Mouse (Mus musculus) heart, embryonic 16.5 days (tissue): ENCODE measurements around the gene Dtx1. TPM values are rescaled to one million over a fixed set of nuclear protein-coding genes. Genes with fewer than 3 reads are reported as not detected.

Experiments used
- ATAC-seq: fragments of 200-750 bp; cut with Nextera tagmentation; replicated peaks from 2 replicates; pipeline ENCODE4 v1.8.0; 2017; ENCODE audit warnings: moderate number of reproducible peaks; ENCODE audit not compliant: insufficient read depth, low FRiP score; ENCODE audit errors: extremely low read depth
- H3K27ac ChIP-seq: fragments of 300-500 bp; sonication (generic); 2 replicates; pipeline ENCODE4 v1.5.1; 2014; ENCODE audit warnings: mild to moderate bottlenecking, low read length, control low read depth, moderate library complexity
- H3K27me3 ChIP-seq: fragments of 300-500 bp; sonication (generic); 2 replicates; pipeline ENCODE4 v1.6.1; 2014; ENCODE audit warnings: low read length, mixed read lengths; ENCODE audit not compliant: control insufficient read depth, insufficient read depth
- H3K36me3 ChIP-seq: fragments of 300-500 bp; sonication (generic); 2 replicates; pipeline ENCODE4 v1.6.1; 2014; ENCODE audit not compliant: control insufficient read depth, insufficient read depth
- H3K4me1 ChIP-seq: fragments of 300-500 bp; sonication (generic); 2 replicates; pipeline ENCODE4 v1.6.1; 2014; ENCODE audit warnings: low read length, mixed read lengths; ENCODE audit not compliant: control insufficient read depth, insufficient read depth
- H3K4me2 ChIP-seq: fragments of 300-500 bp; sonication (generic); 2 replicates; pipeline ENCODE4 v1.6.1; 2014; ENCODE audit warnings: low read depth, mild to moderate bottlenecking, control low read depth, low read length
- H3K4me3 ChIP-seq: fragments of 300-500 bp; sonication (generic); 2 replicates; pipeline ENCODE4 v1.5.1; 2014; ENCODE audit warnings: mild to moderate bottlenecking, control low read depth, low read length
- H3K9ac ChIP-seq: fragments of 300-500 bp; sonication (generic); 2 replicates; pipeline ENCODE4 v1.6.1; 2014; ENCODE audit warnings: low read length, control low read depth
- H3K9me3 ChIP-seq: fragments of 300-500 bp; sonication (generic); replicated peaks from 2 replicates; pipeline ENCODE4 v1.6.1; 2016; ENCODE audit warnings: low read length; ENCODE audit not compliant: control insufficient read depth
- WGBS: fragments of 180-500 bp; shearing (Covaris S2); extraction: QIAGEN DNeasy Blood & Tissue Kit; methylation state at CpG from one replicate; pipeline ENCODE4 v1.1.7; 2014; 5-methylcytosine and 5-hydroxymethylcytosine counted together
- polyA plus RNA-seq: library from polyadenylated mRNA; unstranded; fragments of >200 nt; fragmentation: Nextera tagmentation; extraction: Ambion mirVana; gene quantifications from 2 replicates; pipeline ENCODE4 v1.2.1, GENCODE M21; 2015

Dtx1 gene
- 6.7 and 11.2 TPM in 2 replicates for polyA plus RNA-seq

DNA sequence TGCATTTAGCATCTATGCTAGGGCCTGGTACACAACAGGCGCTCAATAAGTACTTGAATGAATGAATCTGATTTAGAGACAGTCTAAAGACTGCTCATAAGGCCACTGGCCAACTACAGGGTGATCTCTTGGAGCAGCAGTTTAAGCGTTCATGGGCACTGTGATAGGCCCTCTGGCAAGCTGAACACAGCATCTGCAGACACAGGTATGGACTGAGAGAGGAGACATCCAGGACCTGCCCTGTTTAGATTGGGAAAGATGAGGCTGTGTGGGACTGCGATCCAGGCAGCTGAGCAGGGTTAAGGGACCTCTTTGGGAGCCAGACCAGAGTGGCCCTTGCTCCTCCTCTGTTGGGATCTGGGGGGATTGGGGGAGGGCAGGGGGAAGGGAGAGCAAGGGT is at the start of gene Dtx1:
Dtx1 (minus strand) TSS at position 101 of the 400 bp plus-strand sequence.
- peak within 1 kb of the TSS; percentile 57 for H3K9ac ChIP-seq
- H3K27ac ChIP-seq, result no peak within 1 kb of the TSS
- peak within 1 kb of the TSS; percentile 52 for H3K4me3 ChIP-seq
- no peak for ATAC-seq
- no peaks in the 10 kb centered on the region for H3K9me3 ChIP-seq
- H3K27me3 ChIP-seq, result peaks cover 74% of the 10 kb centered on the region
- H3K36me3 ChIP-seq, result no peaks in the 10 kb centered on the region
- H3K4me2 ChIP-seq, result peak within 1 kb of the TSS; percentile 66
- H3K4me1 ChIP-seq, result peaks cover 8% of the 10 kb centered on the region
- 53% methylated on average over 3 of the region's 3 CpGs for WGBS

DNA sequence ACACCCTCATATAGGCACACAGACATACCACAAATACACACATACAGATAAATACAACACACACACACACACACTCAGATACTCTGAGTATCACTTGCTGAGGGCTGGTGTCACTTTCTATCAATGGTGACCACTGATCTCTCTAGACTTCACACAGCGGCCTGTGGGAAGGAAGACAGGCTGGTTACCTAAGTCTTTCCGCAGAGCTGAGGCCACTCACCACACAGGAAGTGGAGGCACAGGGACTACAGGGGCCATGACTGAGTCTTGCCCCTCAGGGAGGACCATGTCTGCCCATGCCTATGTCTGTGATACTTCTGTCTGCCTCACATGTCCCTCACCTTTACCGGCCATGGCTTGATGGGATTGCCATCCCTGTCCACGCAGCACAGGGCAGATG is 42.5 kb upstream of the Dtx1 start:
- no peaks in the 10 kb centered on the region for H3K9me3 ChIP-seq
- H3K4me3 ChIP-seq, result no peak overlapping the region
- ATAC-seq, result no peak
- no peaks in the 10 kb centered on the region for H3K27me3 ChIP-seq
- H3K36me3 ChIP-seq, result no peaks in the 10 kb centered on the region
- WGBS, result 80% methylated on average over 4 of the region's 4 CpGs
- no peak overlapping the region for H3K9ac ChIP-seq
- H3K4me2 ChIP-seq, result no peak overlapping the region
- no peak overlapping the region for H3K27ac ChIP-seq
- no peaks in the 10 kb centered on the region for H3K4me1 ChIP-seq

DNA sequence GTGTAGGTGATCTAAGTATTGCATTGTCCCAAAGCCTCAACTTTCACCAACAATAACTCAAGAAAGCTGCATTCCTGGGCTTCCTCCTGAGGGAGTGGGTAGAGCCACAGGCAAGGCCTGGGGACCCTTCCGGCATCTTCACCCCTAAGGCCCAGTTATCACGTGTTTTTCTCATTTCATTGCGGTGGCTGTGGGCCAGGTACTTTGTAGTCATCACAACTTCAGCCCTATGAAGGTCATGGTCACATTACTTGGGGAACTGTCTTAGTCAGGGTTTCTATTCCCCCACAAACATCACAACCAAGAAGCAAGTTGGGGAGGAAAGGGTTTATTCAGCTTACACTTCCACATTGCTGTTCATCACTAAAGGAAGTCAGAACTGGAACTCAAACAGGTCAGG is 41.1 kb upstream of the Dtx1 start:
- no peak overlapping the region for H3K9ac ChIP-seq
- 58% methylated on average over 3 of the region's 3 CpGs for WGBS
- no peak for ATAC-seq

DNA sequence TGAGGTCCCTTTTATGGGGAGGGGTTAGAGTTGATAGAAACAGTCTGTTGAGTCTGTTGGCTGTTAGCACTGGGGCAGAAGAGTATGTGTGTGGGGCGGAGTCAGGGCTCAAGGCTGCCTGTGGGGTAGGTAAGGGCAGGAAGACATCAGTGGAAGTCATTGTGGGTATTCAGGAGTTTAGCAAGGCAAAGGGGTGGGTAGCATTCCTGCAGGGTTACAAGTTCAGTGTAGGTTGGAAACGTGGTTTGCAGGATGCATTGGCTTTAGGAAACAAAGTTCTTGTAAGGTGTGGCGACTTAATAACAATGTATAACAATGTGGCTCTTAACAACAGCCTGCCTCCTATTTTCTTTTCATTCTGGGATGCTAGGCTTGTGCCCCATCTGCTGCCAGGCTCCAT is 39.5 kb upstream of the Dtx1 start:
- Histone ChIP-seq H3K9ac (no peak overlapping the region), H3K9me3 (no peaks in the 10 kb centered on the region), H3K36me3 (no peaks in the 10 kb centered on the region), H3K27me3 (0 out of 2 replicates have a peak, but pooled peaks cover 2% of the 10 kb centered on the region), H3K4me2 (no peak overlapping the region), H3K27ac (no peak overlapping the region), H3K4me1 (no peaks in the 10 kb centered on the region), H3K4me3 (no peak overlapping the region)
- 75% methylated on average over 3 of the region's 3 CpGs for WGBS
- ATAC-seq, result no peak

More for the DNA sequence above, 41.1 kb upstream of the Dtx1 start:
- Histone ChIP-seq H3K4me1 (no peaks in the 10 kb centered on the region), H3K27me3 (0 out of 2 replicates have a peak, but pooled peaks cover 1% of the 10 kb centered on the region), H3K4me2 (no peak overlapping the region), H3K27ac (no peak overlapping the region), H3K4me3 (no peak overlapping the region), H3K36me3 (no peaks in the 10 kb centered on the region), H3K9me3 (no peaks in the 10 kb centered on the region)

DNA sequence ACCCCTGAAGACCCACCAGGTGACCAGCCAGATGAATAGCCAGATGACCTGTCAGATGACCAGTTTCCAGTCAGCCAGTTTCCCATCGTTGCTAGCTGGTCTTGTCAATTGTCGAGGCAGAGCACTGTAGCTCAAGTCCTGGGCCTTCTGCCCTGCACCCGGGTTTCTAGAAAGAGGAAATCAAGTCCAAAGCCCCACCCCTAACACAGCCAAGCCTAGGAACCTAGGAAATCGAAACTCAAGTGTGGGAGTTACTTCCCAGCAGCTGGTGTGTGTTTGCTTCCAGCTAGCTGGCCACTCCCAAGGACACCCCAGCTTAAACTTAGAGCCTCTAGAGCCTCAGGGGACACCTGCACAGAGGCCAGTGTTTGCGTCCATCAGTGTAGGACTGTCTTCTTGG is 38.0 kb upstream of the Dtx1 start, which contains the start of gene Oas2:
Oas2 (minus strand) TSS at position 166 of the 400 bp plus-strand sequence.
- 0 out of 2 replicates have a peak, but pooled peaks cover 2% of the 10 kb centered on the region for H3K27me3 ChIP-seq
- H3K9ac ChIP-seq, result no peak within 1 kb of the TSS
- H3K36me3 ChIP-seq, result no peaks in the 10 kb centered on the region
- no peak within 1 kb of the TSS for H3K4me3 ChIP-seq
- no peak for ATAC-seq
- WGBS, result 46% methylated on average over 5 of the region's 5 CpGs
- no peak within 1 kb of the TSS for H3K4me2 ChIP-seq
- H3K4me1 ChIP-seq, result no peaks in the 10 kb centered on the region
- no peaks in the 10 kb centered on the region for H3K9me3 ChIP-seq
- H3K27ac ChIP-seq, result no peak within 1 kb of the TSS

DNA sequence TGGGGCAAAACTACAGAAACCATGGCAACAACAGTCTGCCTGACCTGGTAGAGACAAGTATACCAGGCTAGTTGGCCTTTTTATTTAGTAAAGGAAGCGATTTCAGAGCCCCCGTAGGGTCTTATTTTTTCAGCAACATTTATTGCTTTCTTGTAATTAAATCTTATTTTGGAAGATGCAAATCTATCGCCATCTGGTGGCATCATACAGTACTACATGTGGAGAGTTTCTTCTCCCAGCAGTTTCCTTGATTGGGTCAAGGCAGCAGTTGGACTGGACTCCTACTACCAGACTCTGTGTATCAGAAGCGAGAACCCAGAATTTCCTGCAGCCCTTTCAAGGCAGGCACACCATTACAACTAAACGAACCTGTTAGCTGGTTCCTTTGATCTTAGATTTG is 34.7 kb upstream of the Dtx1 start:
- Histone ChIP-seq H3K36me3 (no peaks in the 10 kb centered on the region), H3K9ac (no peak overlapping the region), H3K9me3 (no peaks in the 10 kb centered on the region), H3K4me3 (no peak overlapping the region), H3K4me2 (no peak overlapping the region), H3K27me3 (peaks cover 4% of the 10 kb centered on the region; the same call in 1 of the 2 replicates), H3K4me1 (no peaks in the 10 kb centered on the region), H3K27ac (no peak overlapping the region)
- WGBS, result 9% methylated on average over 5 of the region's 5 CpGs
- no peak for ATAC-seq

DNA sequence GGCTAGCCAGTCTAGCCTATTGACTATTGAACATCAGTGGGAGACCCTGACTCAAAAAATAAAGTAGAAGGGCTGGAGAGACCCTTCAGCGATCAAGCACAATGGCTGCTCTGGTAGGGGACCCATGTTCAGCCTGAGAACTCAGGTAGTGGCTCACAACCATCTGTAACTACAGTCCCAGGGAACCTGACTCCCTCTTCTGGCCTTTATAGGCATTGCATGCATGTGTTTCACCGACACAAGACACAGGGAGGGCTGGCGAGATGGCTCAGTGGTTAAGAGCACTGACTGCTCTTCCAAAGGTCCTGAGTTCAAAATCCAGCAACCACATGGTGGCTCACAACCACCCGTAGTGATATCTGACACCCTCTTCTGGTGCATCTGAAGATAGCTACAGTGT is 30.4 kb upstream of the Dtx1 start:
- no peak for ATAC-seq
- Histone ChIP-seq H3K36me3 (no peaks in the 10 kb centered on the region), H3K4me3 (no peak overlapping the region), H3K9ac (no peak overlapping the region), H3K4me1 (no peaks in the 10 kb centered on the region), H3K27ac (no peak overlapping the region), H3K27me3 (peaks cover 3% of the 10 kb centered on the region; the same call in 1 of the 2 replicates), H3K4me2 (no peak overlapping the region), H3K9me3 (no peaks in the 10 kb centered on the region)
- 27% methylated on average over 4 of the region's 4 CpGs for WGBS

DNA sequence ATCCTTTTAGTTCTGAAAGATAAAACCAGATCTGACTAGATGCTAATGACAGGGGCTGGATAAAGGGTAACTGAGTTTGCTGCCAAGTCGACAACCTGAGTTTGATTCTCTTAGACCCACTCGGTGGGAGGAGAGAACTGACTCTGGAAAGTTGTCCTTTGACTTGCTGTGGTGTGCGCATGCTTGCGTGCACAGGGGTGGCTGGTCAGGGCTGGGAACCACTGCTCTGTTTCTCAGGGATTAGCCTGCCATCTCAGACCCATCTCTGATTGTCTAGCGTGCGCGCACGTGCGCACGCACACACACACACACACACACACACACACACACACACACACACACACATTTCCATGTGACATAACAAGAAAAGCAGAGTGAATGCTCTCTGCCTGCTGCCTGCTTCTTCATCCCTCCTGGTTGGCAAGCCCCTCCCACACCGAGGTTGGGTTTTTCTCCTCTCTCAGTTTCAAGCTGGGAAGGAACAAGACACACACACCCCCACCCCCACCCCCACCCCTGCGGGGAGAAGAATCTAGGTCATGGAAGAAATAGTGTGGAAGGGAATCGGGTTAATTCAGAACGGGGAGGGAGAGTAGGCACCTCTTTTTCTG is 22.8 kb upstream of the Dtx1 start:
- Histone ChIP-seq H3K4me1 (no peaks in the 10 kb centered on the region), H3K27me3 (no peaks in the 10 kb centered on the region)

DNA sequence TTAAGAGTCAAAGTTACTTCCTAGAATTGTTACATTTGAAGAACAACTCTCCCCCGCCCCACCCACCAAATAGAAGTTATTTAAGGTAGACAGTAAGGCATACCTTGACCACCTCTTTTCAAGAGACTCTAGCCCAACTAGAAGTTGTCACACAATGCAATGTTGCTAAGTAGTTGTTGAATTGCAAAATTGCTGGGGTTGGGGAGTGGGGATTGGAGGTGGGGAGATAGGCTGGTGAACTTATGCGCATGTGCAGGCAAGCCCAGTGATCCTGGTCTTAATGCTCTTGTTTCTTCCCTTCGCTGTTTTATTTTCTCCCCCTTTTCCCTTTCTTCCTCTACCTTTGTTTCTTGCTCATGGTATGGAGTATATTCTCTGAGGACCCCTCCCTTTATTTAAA is 22.0 kb upstream of the Dtx1 start:
- 94% methylated on average over 3 of the region's 3 CpGs for WGBS
- Histone ChIP-seq H3K4me2 (no peak overlapping the region), H3K36me3 (no peaks in the 10 kb centered on the region), H3K27me3 (no peaks in the 10 kb centered on the region), H3K9ac (no peak overlapping the region), H3K4me1 (no peaks in the 10 kb centered on the region), H3K4me3 (no peak overlapping the region), H3K27ac (no peak overlapping the region), H3K9me3 (no peaks in the 10 kb centered on the region)
- ATAC-seq, result no peak

More for the DNA sequence above, 22.8 kb upstream of the Dtx1 start:
- no peaks in the 10 kb centered on the region for H3K36me3 ChIP-seq
- no peak overlapping the region for H3K4me3 ChIP-seq
- H3K9me3 ChIP-seq, result no peaks in the 10 kb centered on the region
- 63% methylated on average over 9 of the region's 14 CpGs for WGBS
- no peak overlapping the region for H3K27ac ChIP-seq
- no peak overlapping the region for H3K9ac ChIP-seq
- ATAC-seq, result no peak
- H3K4me2 ChIP-seq, result no peak overlapping the region
